Mouse (Mus musculus): ENCODE measurements around the gene Lgals1. TPM values are rescaled to one million over a fixed set of nuclear protein-coding genes. Genes with fewer than 3 reads are reported as not detected.

The Lgals1 gene
- polyA plus RNA-seq, 1 experiment: 310 TPM

DNA sequence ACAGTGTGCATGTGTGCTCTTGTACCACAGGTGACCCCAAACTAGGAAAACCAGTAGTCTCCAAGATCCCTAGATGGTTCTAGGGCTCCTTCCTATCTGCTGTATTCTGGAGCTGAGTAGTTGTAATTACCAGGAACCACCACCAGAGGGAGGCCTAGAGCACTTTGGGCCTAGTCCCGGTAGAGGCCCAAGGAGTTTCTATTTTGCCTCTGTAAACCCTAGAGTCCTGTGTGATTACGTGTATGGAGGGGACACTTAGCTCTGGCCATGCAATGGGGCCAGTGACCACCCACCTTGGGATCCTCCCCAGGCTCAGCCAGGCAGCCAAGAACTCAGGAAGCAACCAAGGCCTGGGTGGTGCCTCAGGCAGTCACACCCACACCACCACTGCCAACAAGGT, 23.3 kb upstream of the Lgals1 start:
- peak; percentile 63 for DNase-seq (ENCODE audit: low read depth, low spot score)

DNA sequence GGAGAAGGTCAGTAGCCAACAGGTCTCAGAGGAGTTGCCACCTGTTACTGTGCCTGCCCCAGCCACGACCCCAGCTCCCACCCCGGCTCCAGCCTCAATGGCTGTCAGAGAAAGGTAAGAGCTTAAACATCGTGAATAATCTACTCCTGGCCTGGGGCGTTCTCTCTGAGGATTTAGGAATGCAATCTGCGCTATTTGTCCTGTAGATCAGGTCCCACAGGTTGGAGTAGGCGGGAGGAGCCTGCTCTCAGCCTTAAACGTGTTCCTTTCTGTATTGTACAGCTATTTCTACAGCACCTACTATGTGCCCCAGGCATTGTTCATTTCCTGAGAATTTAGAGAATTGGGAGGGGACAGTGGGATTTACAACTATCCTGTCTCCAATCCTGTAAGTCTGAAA, 18.1 kb upstream of the Lgals1 start:
- DNase-seq (ENCODE audit: low read depth, low spot score): no peak
- WGBS: 75% methylated on average over 7 of the region's 7 CpGs

More for the DNA sequence above, 23.3 kb upstream of the Lgals1 start:
- WGBS: 1% methylated on average over 2 of the region's 2 CpGs

DNA sequence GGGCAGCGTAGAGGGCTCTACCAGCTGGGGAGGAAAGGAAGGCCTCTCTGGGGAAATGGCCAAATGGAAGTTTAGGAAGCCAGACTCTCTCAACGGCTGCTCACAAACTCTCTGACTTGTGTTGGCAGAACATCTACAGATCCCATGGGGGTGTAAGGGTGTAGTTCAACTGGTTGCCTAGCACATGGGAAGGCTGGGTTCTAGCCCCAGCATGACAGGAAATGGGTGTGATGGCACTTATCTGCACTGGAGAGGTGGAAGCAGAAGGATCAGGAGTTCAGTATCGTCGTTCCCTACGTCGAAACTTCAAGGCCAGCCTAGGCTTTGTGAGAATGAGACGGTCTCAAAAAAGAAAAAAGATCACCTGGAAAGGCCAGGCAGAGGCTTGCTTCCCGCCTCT, 17.5 kb upstream of the Lgals1 start:
- no peak for DNase-seq (ENCODE audit: low read depth, low spot score)
- 89% methylated on average over 8 of the region's 8 CpGs for WGBS

DNA sequence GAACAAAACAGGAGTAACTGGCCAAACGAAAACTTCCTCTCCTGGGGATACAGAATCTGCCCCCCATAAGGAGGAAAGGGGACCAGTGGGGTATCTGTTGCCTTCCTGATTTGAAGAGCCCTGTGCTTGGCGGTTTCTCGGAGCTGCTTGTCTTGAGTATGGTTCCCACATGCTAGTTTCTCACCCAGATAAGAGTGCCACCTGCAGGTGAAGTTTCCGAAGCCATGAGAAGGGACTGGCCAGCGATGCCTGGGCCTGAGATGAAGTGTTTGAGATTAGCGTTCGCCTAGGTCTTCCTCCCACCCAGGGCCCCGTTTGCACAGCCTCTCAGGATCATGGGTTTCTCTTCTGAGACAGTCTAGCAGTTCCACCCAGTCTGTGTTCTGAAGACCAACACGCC, 14.5 kb upstream of the Lgals1 start:
- WGBS: 39% methylated on average over 9 of the region's 9 CpGs
- no peak for DNase-seq (ENCODE audit: low read depth, low spot score)

DNA sequence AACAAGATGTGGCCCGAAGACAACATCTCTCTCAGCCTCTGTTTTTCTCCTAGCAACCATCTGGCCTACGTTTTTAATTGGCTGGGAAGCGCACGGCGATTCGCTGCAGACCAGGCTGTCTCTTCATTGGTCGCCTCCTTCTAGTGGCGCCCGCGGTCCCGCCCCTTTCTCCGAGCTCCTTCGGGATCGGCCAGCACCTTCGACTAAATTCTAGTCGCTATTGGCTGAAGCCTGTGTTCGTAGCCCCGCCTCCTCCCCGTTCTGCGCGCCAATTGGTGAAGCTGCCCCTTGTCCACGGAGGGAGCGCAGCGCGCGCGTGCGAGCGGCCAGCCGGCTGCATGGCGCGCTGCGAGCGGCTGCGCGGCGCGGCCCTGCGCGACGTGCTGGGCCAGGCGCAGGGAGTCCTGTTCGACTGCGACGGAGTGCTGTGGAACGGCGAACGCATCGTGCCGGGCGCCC, 12.9 kb upstream of the Lgals1 start, which contains the start of gene Pdxp:
Gene Pdxp (plus strand): TSS at position 288 of the 459 bp plus-strand sequence.
- WGBS: under 1% methylated on average over 51 of the region's 51 CpGs
- peak; percentile 52 for DNase-seq (ENCODE audit: low read depth, low spot score)

DNA sequence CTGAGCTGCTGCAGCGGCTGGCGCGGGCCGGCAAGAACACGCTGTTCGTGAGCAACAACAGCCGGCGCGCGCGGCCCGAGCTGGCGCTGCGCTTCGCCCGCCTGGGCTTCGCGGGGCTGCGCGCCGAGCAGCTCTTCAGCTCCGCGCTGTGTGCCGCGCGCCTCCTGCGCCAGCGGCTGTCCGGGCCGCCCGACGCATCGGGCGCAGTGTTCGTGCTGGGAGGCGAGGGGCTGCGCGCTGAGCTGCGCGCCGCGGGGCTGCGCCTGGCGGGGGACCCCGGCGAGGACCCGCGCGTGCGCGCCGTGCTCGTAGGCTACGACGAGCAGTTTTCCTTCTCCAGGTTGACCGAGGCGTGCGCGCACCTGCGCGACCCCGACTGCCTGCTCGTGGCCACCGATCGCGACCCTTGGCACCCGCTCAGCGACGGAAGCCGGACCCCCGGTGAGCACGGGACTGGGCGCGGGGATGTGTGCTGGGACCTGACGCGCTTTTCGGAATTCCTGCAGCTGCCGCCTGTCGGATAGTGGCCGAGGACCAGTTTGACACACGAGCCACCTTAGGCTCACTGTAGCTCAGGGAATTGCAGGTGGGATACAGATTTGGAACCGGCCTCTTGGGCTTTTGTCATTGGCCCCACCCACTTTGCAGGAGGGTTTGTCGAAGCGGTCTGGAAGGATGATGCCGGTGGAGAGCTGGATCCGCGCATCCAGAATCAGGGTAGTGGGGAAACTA, 12.3 kb upstream of the Lgals1 start:
- WGBS: 2% methylated on average over 87 of the region's 87 CpGs
- DNase-seq (ENCODE audit: low read depth, low spot score): no peak

DNA sequence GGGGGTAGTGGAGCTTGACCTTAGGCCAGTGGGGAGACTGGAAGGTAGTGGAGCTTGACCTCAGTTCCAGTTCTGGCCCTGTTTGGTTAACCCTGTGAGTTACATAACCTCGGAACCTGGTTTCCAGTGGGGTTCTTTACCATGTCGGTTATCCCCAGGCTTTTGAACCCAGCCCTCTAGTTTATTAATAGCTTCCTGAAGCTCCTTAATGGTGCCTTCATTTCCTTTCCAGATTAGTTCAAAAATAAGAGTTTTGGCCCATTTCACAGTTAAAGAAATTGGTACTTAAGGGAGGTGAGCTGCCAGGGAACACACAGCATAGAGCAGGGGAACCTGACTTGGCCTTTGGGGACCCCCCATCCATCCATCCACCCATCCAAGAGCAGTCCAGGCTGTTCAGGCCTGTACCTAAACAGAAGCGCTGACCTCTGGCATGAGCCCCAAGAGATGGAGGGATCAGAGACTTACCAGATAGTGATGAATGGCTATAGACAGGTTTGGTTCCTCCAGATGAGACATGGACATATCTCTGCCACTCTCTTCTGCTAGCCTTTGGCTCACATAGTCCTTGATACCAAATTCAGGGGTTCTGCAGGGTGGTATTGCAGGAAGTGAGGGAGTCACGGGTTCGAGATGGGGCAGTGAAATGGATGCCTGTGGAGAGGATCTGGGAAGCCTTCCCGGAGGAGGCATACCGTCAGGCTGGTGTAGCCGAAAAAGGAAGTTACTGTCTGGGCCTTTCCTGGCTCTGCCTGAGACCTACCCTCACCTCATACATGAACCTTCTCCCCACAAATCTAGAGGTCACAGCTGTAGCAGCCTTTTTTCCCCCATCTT, 11.5 kb upstream of the Lgals1 start:
- WGBS: 72% methylated on average over 8 of the region's 8 CpGs
- DNase-seq (ENCODE audit: low read depth, low spot score): no peak

DNA sequence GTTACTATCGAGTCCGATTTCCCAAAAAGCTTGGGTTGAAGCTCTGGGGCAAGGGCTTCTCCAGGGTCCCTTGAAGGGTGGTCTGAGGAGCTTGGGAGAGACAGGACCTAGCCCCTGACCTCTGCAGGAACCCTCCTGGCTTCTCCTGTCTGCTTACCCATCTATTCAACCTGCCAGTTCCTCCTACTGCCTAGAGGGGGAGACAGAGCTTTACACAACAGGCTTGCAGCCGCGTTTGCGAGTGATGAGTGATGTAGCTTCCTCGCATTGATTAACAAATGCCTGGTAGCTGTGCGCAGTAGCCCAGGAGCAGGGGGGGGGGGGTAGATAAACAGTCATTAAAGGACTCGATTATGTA, 10.9 kb upstream of the Lgals1 start:
- no peak for DNase-seq (ENCODE audit: low read depth, low spot score)
- WGBS: 5% methylated on average over 8 of the region's 8 CpGs

DNA sequence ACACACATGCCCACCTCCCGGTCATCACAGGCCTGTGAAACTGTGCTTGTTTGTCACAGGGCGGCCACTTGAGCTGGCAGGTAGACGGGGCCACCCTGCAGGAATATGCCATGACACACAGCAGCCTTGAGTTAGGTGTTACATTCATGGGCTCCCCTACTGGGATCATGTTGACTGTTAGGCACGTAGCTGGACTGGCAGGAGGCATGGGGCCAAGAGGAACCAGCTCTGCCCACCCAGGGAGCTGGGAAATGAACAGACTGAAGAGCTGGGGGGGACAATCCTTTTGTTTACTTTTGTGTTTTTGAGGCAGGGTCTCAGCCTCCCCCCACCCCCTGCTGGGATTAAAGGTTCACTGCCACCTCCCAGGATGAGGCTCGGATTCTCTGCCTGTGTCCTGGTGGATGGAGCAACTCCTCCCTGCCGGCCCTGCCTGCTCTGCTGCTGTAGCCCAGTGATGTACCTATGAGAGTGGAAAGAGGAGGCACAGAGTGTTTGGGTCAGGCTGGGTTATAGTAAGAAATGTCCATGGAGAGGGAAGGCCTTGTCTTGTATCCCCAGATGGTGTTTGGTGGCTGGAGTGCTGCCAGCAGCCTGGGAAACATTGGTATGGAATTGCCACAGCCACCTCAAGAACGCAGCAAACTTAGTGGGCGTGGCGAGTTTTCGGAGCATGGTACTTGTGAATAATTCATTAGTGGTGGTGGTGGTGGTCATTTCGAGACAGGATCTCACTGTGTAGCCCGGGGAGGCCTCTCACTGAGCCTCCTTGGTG, 10.3 kb upstream of the Lgals1 start:
- no peak for DNase-seq (ENCODE audit: low read depth, low spot score)
- WGBS: 83% methylated on average over 12 of the region's 12 CpGs

DNA sequence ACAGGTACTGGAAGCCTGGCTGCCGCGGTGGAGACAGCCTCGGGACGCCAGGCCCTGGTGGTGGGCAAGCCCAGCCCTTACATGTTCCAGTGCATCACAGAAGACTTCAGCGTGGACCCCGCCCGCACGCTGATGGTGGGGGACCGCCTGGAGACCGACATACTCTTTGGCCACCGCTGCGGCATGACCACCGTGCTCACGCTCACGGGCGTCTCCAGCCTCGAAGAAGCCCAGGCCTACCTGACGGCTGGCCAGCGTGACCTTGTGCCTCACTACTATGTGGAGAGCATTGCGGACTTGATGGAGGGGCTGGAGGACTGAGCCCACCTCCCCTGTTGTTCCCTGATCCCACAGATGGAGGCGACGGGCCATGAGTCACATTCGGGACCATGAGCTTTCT, 8.4 kb upstream of the Lgals1 start:
- no peak for DNase-seq (ENCODE audit: low read depth, low spot score)
- WGBS: 94% methylated on average over 23 of the region's 23 CpGs

DNA sequence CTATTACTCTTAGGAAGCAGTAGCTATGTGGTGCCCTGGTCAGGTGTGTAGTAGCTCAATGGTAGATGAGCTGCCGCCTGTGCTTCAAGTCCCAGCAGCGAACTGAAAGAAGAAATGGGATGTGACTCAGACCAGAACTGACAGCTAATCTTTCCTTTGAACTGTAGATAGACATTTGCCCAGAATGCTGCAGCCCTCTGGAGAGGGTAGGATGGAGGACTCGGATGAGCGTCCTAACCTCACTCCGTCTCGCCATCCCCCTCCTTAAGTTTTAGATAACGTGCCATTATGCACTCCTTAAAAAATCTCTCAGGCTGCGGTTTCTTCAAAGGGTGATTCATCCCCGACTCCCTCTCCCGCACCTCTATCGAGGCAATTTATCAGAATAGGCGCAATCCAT, 6.6 kb upstream of the Lgals1 start:
- 90% methylated on average over 12 of the region's 12 CpGs for whole genome bisulfite sequencing
- no peak for DNase-seq (ENCODE audit: low read depth, low spot score)

DNA sequence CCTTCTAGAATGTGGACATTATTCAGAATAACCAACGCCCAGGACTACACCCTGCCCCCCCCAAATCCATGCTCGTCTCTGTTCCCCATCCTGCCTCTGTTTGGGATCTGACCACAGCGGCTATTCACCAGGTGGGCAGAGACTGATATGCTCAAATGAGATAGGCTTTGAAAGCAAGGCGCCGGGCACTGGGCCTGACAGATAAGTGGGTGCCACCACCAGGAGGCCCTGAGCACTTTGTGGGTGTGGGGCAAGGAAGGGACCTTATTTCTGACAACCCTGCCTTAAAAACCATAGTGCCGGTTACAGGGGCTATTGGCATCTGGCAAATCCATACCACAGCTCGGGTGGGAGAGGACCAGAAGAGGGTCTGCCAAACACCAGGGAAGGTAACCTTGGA, 3.8 kb upstream of the Lgals1 start:
- DNase-seq (ENCODE audit: low read depth, low spot score): no peak
- 83% methylated on average over 7 of the region's 7 CpGs for WGBS

DNA sequence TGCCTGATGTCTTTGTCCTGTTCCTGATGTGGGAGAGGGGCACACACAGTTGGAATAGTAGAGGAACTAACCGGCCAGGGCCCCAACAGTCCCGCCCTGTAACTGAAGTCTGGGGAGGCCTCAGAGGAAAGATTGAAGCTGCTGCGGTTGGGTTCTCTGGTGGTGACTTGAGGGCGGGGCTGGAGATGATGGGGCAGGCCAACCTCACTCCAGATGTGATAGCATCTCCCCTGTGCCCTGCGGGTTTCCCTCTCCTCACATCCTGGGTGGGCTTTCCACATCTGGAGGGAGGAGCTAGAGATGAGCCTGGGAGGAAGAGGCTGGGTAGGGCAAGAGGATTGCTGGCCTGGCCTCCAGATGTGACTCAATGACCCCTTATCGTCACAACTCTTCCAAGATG, 2.9 kb upstream of the Lgals1 start:
- WGBS: 66% methylated on average over 6 of the region's 6 CpGs
- DNase-seq (ENCODE audit: low read depth, low spot score): no peak

DNA sequence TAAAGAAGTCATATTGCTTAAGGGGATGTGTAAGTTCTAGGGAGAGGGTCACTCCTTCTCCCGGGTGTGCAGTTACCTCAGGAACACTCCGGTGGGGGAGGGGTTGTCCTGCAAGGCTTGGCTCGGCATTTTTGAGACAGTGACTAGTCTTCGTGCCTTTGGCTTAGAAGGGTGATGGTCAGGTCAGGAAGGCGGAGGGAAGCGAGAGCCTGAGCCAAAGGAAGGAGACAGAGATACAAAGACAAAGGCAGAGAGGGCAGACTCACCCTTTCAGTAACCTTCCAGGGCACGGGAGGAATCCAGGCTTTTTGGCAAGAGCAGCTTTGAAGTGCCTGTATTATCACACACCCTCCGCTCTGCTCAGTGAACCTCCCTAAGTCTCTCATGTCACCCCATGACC, 1.4 kb upstream of the Lgals1 start:
- WGBS: 65% methylated on average over 8 of the region's 8 CpGs

DNA sequence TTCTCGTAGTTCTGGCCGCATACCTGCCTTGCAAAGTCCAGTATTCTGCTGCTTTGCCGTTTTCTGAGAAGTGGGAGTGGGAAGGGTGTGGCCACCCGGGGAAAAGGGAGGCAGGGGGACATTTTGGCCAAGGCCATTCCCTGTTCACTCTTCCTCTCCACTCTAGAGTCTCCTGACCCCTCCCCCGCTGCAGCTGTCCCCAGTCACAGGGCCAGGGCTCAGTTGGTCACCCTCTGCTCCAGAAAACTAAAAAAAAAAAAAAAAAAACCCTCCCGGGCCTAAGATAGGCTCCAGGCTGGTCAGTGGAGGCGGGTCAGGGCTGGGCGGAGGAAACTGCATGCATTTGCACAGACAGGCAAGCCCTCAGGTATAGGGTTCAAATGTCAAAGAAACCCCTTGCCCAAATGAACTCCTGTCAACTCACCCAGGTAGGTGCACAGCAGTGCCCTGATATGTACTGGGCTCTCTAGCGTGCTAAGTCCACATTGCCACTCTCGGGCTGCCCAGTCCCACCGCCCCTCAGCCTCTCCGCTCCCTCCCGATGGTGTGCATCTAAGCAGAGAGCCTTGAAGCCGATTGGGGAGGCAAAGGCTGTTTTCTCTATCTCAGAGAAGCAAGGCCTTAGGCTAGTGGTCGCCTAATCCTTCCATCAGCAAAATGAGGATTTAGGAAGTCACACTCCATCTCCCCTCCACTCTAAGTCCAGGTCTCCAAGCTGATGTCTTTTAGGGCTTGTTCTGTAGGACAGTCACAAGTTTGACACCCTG, 679 bp downstream of the Lgals1 start:
- DNase-seq (ENCODE audit: low read depth, low spot score): no peak
- WGBS: 22% methylated on average over 15 of the region's 15 CpGs

More for the DNA sequence above, 1.4 kb upstream of the Lgals1 start:
- DNase-seq (ENCODE audit: low read depth, low spot score): no peak

DNA sequence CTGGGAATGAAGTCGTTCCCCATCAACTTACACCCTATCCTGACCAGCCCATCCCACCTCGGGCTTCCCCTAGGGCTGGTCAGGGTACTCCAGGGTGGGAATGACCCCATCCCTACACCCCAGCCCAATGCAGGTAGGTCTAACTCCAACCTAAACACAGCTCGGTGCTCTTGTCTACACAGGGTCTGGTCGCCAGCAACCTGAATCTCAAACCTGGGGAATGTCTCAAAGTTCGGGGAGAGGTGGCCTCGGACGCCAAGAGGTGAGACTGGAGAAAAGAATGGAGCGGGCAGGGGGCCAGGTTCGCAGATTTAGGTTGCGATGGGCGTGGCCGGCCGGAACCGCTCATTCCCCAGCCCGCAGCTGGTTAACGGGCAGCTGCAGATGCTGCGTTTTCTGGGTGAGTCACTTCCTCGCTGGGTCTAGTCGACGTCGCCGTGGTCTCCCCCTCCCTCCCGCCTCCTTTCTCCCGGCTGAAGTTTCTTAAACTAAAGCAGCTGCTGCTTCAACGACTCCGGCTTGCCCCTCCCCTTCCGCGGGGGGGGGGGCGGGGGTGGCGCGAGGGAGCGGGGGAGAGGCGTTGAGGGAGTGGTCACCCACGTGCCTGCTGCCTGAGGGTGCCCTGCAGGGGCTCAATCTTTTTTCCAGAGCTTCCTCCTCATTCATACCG, 1.4 kb downstream of the Lgals1 start:
- DNase-seq (ENCODE audit: low read depth, low spot score): no peak
- under 1% methylated on average over 35 of the region's 35 CpGs for WGBS

DNA sequence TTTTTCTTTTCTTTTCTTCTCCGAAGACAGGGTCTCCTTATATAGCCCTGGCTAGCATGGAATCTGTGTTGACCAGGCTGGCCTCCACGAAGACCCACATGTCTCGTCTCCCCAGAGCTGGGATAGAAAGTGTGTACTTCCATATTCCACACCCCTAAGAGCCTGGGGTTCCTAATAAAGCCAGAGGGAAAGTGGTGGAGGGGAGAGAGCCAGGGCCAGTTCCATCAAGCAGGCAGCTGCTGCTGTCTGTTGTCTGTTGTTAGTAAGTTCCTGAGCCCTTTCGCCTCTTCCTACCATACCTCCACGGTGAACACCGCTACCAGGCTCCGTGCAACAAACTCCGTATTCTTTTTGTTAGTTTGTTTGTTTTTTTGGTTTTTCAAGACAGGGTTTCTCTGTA, 2.0 kb downstream of the Lgals1 start:
- WGBS: 47% methylated on average over 8 of the region's 8 CpGs
- no peak for DNase-seq (ENCODE audit: low read depth, low spot score)

DNA sequence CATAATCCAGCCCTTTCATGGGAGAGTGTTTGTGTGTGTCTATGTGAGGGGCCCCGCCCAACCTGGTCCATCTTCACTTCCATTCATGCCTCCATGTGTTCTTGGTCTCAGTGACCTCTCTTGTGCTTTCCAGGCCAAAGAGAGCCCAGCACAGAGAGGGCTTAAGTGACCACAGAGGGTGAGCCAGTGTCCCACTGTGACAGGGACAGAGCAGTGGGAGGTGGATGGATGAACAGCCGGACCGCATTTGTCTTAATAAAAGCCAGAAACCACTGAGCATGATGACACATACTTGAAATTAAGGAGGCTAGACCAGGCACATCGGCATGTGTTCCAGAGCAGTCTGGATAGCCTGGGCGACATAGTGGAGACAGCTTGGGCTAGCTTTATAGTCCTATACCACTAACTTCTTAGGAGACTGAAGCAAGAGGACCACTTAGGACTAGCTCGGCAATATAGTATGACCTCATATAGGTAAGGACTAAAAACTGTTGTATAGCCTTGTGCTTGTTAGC, 3.7 kb downstream of the Lgals1 start:
- 88% methylated on average over 6 of the region's 6 CpGs for WGBS
- DNase-seq (ENCODE audit: low read depth, low spot score): no peak
